Mouse (Mus musculus) splenic B cell, adult 2 months (primary cell): ENCODE results near the gene Chd5.

Source experiments
- DNase-seq: peaks from one replicate; pipeline ENCODE4 v3.0.0-alpha.2; 2011; ENCODE audit warnings: low read depth, low spot score
- H3K27me3 ChIP-seq: 2 replicates; pipeline ENCODE4 v1.6.1; 2012; ENCODE audit warnings: mild to moderate bottlenecking, low read length, moderate library complexity, mixed read lengths; ENCODE audit not compliant: control insufficient read depth, poor library complexity, insufficient read depth, severe bottlenecking
- H3K36me3 ChIP-seq: 2 replicates; pipeline ENCODE4 v1.6.1; 2012; ENCODE audit warnings: mild to moderate bottlenecking, low read length, moderate library complexity, mixed read lengths; ENCODE audit not compliant: control insufficient read depth, poor library complexity, insufficient read depth, severe bottlenecking

Gene Chd5

DNA sequence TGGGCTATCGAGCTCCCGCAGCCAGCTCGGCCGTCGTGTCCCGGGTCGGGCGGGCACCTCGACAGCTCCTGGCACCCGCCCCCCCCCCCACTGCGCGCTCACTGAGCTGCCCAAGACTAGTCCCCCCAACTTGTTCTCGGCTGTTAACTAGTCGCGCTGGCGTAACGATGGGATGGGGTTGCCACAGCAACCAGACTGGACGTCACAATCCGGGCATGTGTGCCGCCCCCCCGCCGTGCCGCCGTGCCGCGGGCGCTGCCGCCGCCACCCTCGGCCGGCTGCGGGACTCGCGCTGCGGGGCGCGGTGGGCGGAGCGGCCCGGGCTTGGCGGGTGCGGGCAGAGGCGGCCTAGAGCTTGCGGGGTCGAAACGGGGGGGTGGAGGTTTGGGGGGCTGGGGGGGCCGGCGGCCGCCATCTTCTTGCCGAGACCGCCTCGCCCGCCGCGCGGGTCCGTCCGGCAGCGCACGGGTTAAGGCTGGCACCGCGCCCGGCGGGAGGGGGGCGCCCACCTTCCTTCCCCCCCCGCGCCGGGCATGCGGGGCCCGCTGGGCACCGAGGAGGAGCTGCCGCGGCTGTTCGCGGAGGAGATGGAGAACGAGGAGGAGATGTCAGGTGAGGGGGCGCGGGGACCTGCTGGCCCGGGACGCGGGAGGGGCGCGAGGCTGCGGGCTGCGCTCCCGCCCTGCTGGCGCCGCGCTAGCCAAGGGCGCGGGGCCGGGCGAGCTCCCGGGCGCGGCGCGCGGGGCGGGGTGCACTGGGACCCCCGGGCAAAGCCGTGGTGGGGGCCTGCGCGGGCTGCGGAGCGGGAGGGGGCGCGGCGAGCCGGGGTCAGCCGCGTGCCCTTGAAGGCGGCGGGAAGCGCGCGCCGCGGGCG, at the start of gene Chd5:
Chd5 (plus strand) TSS at position 233 of the 874 bp plus-strand sequence.
- H3K27me3 ChIP-seq: no peaks in the 10 kb centered on the region
- peaks cover 3% of the 10 kb centered on the region; the same call in 1 of the 2 replicates for H3K36me3 ChIP-seq
- no peak for DNase-seq

GRCm38 (mm10) chr4:152290385-152290784, 48.1 kb upstream of the Chd5 start:
- Histone ChIP-seq H3K36me3 (no peaks in the 10 kb centered on the region), H3K27me3 (no peaks in the 10 kb centered on the region)
- DNase-seq: no peak

- no peaks in the 10 kb centered on the region for H3K27me3 ChIP-seq
- DNase-seq: peak; percentile 41
- no peaks in the 10 kb centered on the region for H3K36me3 ChIP-seq
Observed at GRCm38 (mm10) chr4:152290991-152291390, 47.5 kb upstream of the Chd5 start.

GRCm38 (mm10) chr4:152291562-152291961, 46.9 kb upstream of the Chd5 start, which contains the start of gene Hes3:
Hes3 (minus strand) TSS chr4:152291662.
- DNase-seq: no peak
- H3K36me3 ChIP-seq: no peaks in the 10 kb centered on the region
- no peaks in the 10 kb centered on the region for H3K27me3 ChIP-seq

DNA sequence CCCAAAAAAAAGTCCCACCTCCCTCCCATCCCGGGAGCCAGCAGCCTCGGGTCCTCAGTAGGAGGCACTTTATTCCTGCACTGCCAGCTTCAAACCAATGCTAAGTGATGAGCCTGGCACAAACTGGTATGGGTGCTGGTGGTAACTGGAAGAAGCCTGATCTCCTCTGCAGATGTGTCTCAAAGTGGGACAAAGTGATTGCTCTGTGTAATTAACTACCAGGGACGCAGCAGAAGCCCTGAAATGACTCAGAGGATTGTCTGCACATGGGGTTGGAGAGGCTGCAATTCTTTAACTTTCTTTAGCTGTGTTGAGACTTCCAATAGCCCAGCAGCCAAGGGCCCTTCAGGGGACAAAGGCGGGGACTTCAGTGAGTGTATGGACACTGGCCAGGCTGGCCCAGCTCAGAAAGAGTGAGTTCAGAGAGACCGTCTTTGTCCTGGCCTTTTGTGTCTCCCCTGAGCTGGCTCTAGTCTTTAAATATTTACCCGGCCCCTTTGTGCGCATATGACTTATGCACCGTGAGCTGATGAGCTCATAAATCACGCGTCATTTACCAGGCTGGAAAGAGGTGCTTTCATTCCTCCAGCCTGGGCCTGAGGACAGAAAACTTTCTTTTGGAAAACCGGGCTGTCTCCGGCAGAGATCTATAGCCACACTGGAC, 46.2 kb upstream of the Chd5 start:
- Histone ChIP-seq H3K27me3 (no peaks in the 10 kb centered on the region), H3K36me3 (no peaks in the 10 kb centered on the region)
- no peak for DNase-seq

DNA sequence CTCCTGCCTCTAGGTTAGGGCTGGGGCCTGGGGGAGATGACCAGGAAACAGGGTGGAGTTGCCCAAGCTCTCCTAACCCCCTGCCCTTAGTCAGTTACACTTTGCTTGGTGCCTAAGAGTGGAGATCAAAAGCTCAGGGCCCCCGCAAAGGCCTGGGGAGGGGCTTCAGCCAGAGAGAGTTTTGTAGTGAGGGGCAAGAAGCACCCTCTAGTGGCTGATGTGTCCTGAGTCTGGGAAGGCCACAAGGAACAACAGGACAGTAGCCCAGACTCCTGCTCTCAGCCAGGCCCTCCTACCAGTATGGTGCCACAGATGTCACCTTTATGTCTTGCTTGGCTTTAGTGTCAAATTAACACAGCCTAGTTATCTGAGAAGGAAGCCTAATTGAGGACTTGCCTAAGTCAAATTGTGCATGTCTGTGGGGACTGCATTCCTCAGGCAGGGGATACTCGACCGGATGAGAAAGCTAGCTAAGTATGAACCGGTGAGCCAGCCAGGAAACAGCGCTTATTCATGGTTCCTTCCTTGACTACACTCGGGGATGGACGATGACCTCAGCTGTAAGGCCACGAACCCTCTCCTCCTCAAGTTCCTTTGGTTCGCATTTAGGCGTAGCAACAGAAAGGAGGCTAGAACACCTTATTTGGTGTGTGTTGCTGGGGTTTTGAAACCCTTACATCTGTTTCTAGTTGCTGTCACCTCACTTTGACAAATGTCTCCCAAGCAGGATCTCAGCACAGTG, 44.1 kb upstream of the Chd5 start:
- H3K36me3 ChIP-seq: no peaks in the 10 kb centered on the region
- H3K27me3 ChIP-seq: no peaks in the 10 kb centered on the region
- no peak for DNase-seq

GRCm38 (mm10) chr4:152295916-152296315, 42.5 kb upstream of the Chd5 start:
- H3K36me3 ChIP-seq: no peaks in the 10 kb centered on the region; the same call in 1 of the 2 replicates
- DNase-seq: no peak
- no peaks in the 10 kb centered on the region for H3K27me3 ChIP-seq

DNA sequence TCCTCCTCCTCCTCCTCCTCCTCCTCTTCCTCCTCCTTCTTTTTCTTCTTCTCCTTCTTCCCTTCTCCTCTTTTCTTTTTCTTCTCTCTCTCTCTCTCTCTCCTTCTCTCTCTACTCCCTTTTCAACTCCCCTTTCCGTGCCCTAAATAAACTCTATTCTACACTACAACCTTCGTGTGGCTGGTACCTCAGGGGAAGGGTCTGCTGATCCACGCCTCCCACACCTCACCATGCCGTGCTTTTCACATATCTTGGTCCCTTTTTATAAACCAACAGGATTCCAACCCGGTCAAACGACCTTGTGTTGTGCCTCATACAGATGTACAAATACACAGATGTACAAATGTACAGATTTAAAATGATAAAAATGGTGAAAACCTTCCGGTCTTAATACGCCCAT, 42.1 kb upstream of the Chd5 start:
- no peaks in the 10 kb centered on the region for H3K27me3 ChIP-seq
- DNase-seq: no peak
- H3K36me3 ChIP-seq: no peaks in the 10 kb centered on the region; the same call in 1 of the 2 replicates

DNA sequence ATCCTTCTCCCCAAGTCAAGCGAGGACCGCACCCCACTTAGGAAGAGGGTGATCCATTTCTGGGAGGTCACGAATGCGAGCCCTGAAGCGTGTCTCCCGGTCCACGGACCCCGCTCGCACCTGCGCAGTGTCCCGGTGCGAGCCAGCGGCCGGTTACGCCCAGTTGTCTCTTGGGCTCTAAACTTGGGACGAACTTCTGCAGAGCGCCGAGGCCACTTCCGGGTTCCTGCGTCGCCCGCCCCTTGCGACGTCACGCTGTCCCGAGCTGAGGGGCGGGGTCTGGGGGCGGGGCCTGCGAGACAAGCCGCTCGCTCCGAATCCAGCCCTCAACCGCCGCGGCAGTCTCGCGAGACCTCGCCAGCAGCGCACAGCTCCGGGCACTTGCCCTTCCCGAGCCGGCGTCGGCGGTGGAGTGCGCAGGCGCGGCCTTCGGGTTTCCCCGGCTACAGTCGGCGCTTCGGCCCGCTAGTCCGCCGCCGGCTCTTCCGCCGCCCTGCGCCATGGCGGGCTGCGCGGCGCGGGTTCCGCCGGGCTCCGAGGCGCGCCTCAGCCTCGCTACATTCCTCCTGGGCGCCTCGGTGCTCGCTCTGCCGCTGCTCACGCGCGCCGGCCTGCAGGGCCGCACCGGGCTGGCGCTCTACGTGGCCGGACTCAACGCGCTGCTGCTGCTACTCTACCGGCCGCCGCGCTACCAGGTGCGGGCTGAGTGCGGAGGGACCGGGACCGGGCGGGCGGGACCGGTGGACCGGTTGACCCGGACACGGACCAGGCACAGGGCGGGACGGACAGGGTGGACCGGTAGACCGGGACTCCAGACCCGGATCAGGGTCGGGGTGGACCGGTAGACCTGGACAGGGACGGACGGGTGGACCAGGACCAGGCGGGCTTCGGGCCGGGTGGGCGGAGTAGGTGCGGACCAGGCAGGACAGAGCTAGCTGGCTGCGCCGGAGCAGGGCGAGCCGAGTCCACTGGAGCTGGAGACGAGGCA, 41.3 kb upstream of the Chd5 start, which contains the start of gene Icmt:
Icmt (plus strand) TSS at position 354 of the 988 bp plus-strand sequence.
- peak; percentile 100 for DNase-seq
- Histone ChIP-seq H3K36me3 (no peaks in the 10 kb centered on the region; the same call in 1 of the 2 replicates), H3K27me3 (no peaks in the 10 kb centered on the region)

DNA sequence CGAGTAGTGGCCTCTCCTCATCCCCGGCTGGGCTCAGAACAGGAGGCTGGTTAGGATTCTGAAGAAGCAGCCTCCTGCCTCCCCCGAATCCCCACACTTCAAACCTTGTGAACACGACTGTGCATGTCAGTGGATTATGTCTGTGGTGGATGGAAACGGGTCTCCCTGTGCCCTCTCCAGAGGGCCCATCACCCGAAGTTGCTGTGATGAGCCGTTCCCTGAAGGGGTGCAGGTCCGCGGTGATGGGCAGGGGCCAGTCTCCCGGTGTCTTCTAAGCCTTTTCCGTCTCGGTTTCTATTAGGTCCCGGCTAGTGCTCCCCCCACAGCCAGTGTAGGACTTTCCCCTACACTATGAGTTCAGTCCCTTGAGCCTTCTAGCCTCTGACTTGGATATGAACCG, 39.6 kb upstream of the Chd5 start:
- peaks cover 7% of the 10 kb centered on the region for H3K36me3 ChIP-seq
- no peaks in the 10 kb centered on the region for H3K27me3 ChIP-seq
- DNase-seq: no peak

DNA sequence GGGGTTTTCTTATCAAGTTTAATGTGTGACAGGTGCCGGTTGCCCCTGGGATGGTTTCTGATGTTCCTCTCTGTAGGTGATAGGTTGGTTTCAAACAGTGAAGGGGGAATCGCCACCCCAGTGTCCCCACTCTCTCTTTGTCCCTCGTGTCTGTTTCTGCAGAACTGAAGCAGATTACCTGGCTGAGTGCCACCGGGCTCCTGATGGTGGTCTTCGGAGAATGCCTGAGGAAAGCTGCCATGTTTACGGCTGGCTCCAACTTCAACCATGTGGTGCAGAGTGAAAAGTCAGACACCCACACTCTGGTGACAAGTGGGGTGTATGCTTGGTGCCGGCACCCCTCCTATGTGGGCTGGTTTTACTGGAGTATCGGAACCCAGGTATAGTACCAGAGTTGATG, 38.1 kb upstream of the Chd5 start:
- DNase-seq: no peak
- H3K36me3 ChIP-seq: peaks cover 10% of the 10 kb centered on the region
- H3K27me3 ChIP-seq: no peaks in the 10 kb centered on the region

DNA sequence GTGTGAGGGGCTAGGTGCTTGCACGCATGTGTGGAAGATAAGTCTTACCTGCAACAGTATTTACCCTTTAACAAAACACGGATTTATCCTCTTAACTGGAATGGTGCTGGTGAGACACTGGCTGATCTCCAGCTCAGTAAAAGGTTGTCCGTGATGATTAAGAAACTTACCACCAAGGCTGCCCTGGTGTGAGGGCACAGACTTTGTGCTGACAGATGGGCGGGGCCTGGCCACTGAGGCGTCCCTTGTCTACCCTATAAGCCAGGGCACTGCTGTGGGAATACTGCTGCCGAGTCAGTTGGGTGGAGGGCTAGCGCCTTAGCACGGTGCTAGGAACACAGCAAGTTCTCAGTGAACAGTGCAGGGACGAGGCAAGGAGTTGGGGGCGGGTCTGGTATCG, 36.4 kb upstream of the Chd5 start:
- Histone ChIP-seq H3K36me3 (peaks cover 10% of the 10 kb centered on the region), H3K27me3 (no peaks in the 10 kb centered on the region)
- no peak for DNase-seq

GRCm38 (mm10) chr4:152303172-152303571, 35.3 kb upstream of the Chd5 start:
- peaks cover 10% of the 10 kb centered on the region for H3K36me3 ChIP-seq
- no peaks in the 10 kb centered on the region for H3K27me3 ChIP-seq
- no peak for DNase-seq

DNA sequence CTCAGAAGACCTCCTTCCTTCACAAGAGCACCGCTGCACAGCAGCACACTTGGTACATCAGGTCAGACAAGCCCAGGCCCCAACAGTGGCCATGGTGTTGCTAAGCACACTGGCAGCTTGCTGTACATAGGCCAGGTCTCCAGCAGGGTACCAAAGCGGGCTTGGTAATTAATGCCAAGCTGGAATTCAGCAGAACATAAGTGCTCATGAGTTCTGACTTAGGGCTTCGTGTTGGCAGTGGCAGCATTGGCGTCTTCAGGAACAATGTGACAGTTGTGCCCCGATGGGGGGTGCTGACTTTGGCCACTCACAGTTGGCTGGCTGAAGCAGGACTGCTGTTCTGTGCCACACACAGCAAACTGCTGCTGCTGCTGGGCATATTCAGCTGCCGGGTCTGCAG, 33.8 kb upstream of the Chd5 start:
- no peaks in the 10 kb centered on the region for H3K27me3 ChIP-seq
- no peak for DNase-seq
- H3K36me3 ChIP-seq: peaks cover 10% of the 10 kb centered on the region
